Mouse (Mus musculus): Measurements from ENCODE around the gene Tenm2. TPM values are rescaled to one million over a fixed set of nuclear protein-coding genes. Genes with fewer than 3 reads are reported as not detected.

Tenm2 gene
- polyA plus RNA-seq, 1 experiment from 2014 or later = not detected

GRCm38 (mm10) chr11:36676446-36677284, 559.1 kb downstream of the Tenm2 start:
- Histone ChIP-seq H3K27ac (ENCODE audit: low read depth) (no peak overlapping the region), H3K9me3 (ENCODE audit: low read length) (no peaks in the 10 kb centered on the region), H3K4me3 (ENCODE audit: low read depth, low read length) (no peak overlapping the region), H3K9ac (replicated peaks) (no peak overlapping the region), H3K4me1 (ENCODE audit: insufficient read depth) (no peaks in the 10 kb centered on the region), H3K4me2 (ENCODE audit: low read depth, low read length) (no peak overlapping the region), H3K27me3 (ENCODE audit: insufficient read depth, low read length) (0 out of 2 replicates have a peak, but pooled peaks cover 4% of the 10 kb centered on the region), H3K36me3 (replicated peaks; ENCODE audit: insufficient read depth, low read length) (no peaks in the 10 kb centered on the region)
- ATAC-seq (no peak), DNase-seq (no peak)
- 58% methylated on average over 16 of the region's 16 CpGs for WGBS (ENCODE audit: insufficient replicate concordance)
- no peak for TF ChIP-seq EP300 (IDR thresholded peaks at IDR 0.05; ENCODE audit: low read depth)
- no peak for TF ChIP-seq CTCF (IDR thresholded peaks at IDR 0.05; ENCODE audit: low read depth)

- TF ChIP-seq CTCF (IDR thresholded peaks at IDR 0.05; ENCODE audit: low read depth) = no peak
- no peak for TF ChIP-seq EP300 (IDR thresholded peaks at IDR 0.05; ENCODE audit: low read depth)
- Histone ChIP-seq H3K27ac (ENCODE audit: low read depth) (no peak overlapping the region), H3K4me3 (ENCODE audit: low read depth, low read length) (no peak overlapping the region), H3K27me3 (ENCODE audit: insufficient read depth, low read length) (0 out of 2 replicates have a peak, but pooled peaks cover 4% of the 10 kb centered on the region), H3K36me3 (replicated peaks; ENCODE audit: insufficient read depth, low read length) (no peaks in the 10 kb centered on the region), H3K9ac (replicated peaks) (no peak overlapping the region), H3K9me3 (ENCODE audit: low read length) (no peaks in the 10 kb centered on the region), H3K4me1 (ENCODE audit: insufficient read depth) (no peaks in the 10 kb centered on the region), H3K4me2 (ENCODE audit: low read depth, low read length) (no peak overlapping the region)
- DNase-seq = no peak
- WGBS (ENCODE audit: insufficient replicate concordance) = 78% methylated on average over 4 of the region's 4 CpGs
- ATAC-seq = no peak
Measured at GRCm38 (mm10) chr11:36674902-36675422, 560.8 kb downstream of the Tenm2 start.

GRCm38 (mm10) chr11:36674141-36674540, 561.6 kb downstream of the Tenm2 start:
- H3K36me3 ChIP-seq (replicated peaks; ENCODE audit: insufficient read depth, low read length) = no peaks in the 10 kb centered on the region
- 0 out of 2 replicates have a peak, but pooled peaks cover 4% of the 10 kb centered on the region for H3K27me3 ChIP-seq (ENCODE audit: insufficient read depth, low read length)
- H3K4me2 ChIP-seq (ENCODE audit: low read depth, low read length) = no peak overlapping the region
- H3K4me1 ChIP-seq (ENCODE audit: insufficient read depth) = no peaks in the 10 kb centered on the region
- no peak overlapping the region for H3K4me3 ChIP-seq (ENCODE audit: low read depth, low read length)
- no peak for TF ChIP-seq EP300 (IDR thresholded peaks at IDR 0.05; ENCODE audit: low read depth)
- no peak for TF ChIP-seq CTCF (IDR thresholded peaks at IDR 0.05; ENCODE audit: low read depth)
- H3K9ac ChIP-seq (replicated peaks) = no peak overlapping the region
- DNase-seq (no peak), ATAC-seq (no peak)
- 44% methylated on average over 5 of the region's 5 CpGs for WGBS (ENCODE audit: insufficient replicate concordance)
- no peaks in the 10 kb centered on the region for H3K9me3 ChIP-seq (ENCODE audit: low read length)
- no peak overlapping the region for H3K27ac ChIP-seq (ENCODE audit: low read depth)

- no peak for DNase-seq
- Histone ChIP-seq H3K9ac (replicated peaks) (no peak overlapping the region), H3K36me3 (replicated peaks; ENCODE audit: insufficient read depth, low read length) (no peaks in the 10 kb centered on the region), H3K4me1 (ENCODE audit: insufficient read depth) (no peaks in the 10 kb centered on the region), H3K4me3 (ENCODE audit: low read depth, low read length) (no peak overlapping the region), H3K27me3 (ENCODE audit: insufficient read depth, low read length) (no peaks in the 10 kb centered on the region), H3K4me2 (ENCODE audit: low read depth, low read length) (no peak overlapping the region), H3K27ac (ENCODE audit: low read depth) (no peak overlapping the region), H3K9me3 (ENCODE audit: low read length) (no peaks in the 10 kb centered on the region)
- 67% methylated on average over 9 of the region's 9 CpGs for WGBS (ENCODE audit: insufficient replicate concordance)
- no peak for ATAC-seq
- TF ChIP-seq CTCF (IDR thresholded peaks at IDR 0.05; ENCODE audit: low read depth) (no peak), EP300 (IDR thresholded peaks at IDR 0.05; ENCODE audit: low read depth) (no peak)
Measured at GRCm38 (mm10) chr11:36671196-36671595, 564.6 kb downstream of the Tenm2 start.

GRCm38 (mm10) chr11:36664026-36664425, 571.7 kb downstream of the Tenm2 start:
- DNase-seq (no peak), ATAC-seq (no peak)
- H3K27me3 ChIP-seq (ENCODE audit: insufficient read depth, low read length) = no peaks in the 10 kb centered on the region
- no peaks in the 10 kb centered on the region for H3K36me3 ChIP-seq (replicated peaks; ENCODE audit: insufficient read depth, low read length)
- no peaks in the 10 kb centered on the region for H3K4me1 ChIP-seq (ENCODE audit: insufficient read depth)
- no peaks in the 10 kb centered on the region for H3K9me3 ChIP-seq (ENCODE audit: low read length)
- no peak overlapping the region for H3K4me3 ChIP-seq (ENCODE audit: low read depth, low read length)
- 74% methylated on average over 1 of the region's 1 CpGs for WGBS (ENCODE audit: insufficient replicate concordance)
- TF ChIP-seq EP300 (IDR thresholded peaks at IDR 0.05; ENCODE audit: low read depth) (no peak), CTCF (IDR thresholded peaks at IDR 0.05; ENCODE audit: low read depth) (no peak)
- H3K27ac ChIP-seq (ENCODE audit: low read depth) = no peak overlapping the region
- H3K4me2 ChIP-seq (ENCODE audit: low read depth, low read length) = no peak overlapping the region
- H3K9ac ChIP-seq (replicated peaks) = no peak overlapping the region

GRCm38 (mm10) chr11:36663571-36663970, 572.2 kb downstream of the Tenm2 start:
- ATAC-seq (no peak), DNase-seq (no peak)
- no peaks in the 10 kb centered on the region for H3K27me3 ChIP-seq (ENCODE audit: insufficient read depth, low read length)
- no peak overlapping the region for H3K4me3 ChIP-seq (ENCODE audit: low read depth, low read length)
- H3K9me3 ChIP-seq (ENCODE audit: low read length) = no peaks in the 10 kb centered on the region
- no peak overlapping the region for H3K27ac ChIP-seq (ENCODE audit: low read depth)
- H3K4me2 ChIP-seq (ENCODE audit: low read depth, low read length) = no peak overlapping the region
- WGBS (ENCODE audit: insufficient replicate concordance) = 83% methylated on average over 3 of the region's 3 CpGs
- H3K9ac ChIP-seq (replicated peaks) = no peak overlapping the region
- H3K36me3 ChIP-seq (replicated peaks; ENCODE audit: insufficient read depth, low read length) = no peaks in the 10 kb centered on the region
- TF ChIP-seq CTCF (IDR thresholded peaks at IDR 0.05; ENCODE audit: low read depth) = no peak
- TF ChIP-seq EP300 (IDR thresholded peaks at IDR 0.05; ENCODE audit: low read depth) = no peak
- H3K4me1 ChIP-seq (ENCODE audit: insufficient read depth) = no peaks in the 10 kb centered on the region
